1 mouse cellular context compared by ENCODE assay signal in the genomic region with DNA sequence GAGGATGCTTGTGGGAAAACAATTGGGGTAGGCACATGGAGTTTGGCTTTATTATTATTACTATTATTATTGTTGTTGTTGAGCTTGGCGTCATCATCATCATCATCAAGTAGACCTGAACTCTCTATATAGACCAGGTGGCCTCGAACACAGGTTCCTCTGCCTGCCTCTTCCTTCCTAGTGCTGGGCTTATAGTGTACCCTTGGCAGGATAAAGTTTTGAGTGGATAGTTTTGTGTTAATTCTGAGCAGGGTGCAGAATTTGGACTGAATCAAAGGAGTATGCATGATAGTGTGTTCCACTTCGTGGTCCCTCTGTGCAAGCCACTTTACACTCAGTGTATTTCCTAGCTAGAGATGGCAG.
TF ChIP-seq lines count a peak whose summit lies in the region.

No protein-coding gene starts in this region.

TF ChIP-seq in CH12.LX, 34 proteins besides CTCF, POLR2A, EP300 and RAD21 (continued from another document):
- TF ChIP-seq MAZ (IDR thresholded peaks at IDR 0.05; ENCODE audit: low read depth, low read length): no peak
